Mouse (Mus musculus): ENCODE data around the gene Naaladl2.

Naaladl2 gene

DNA sequence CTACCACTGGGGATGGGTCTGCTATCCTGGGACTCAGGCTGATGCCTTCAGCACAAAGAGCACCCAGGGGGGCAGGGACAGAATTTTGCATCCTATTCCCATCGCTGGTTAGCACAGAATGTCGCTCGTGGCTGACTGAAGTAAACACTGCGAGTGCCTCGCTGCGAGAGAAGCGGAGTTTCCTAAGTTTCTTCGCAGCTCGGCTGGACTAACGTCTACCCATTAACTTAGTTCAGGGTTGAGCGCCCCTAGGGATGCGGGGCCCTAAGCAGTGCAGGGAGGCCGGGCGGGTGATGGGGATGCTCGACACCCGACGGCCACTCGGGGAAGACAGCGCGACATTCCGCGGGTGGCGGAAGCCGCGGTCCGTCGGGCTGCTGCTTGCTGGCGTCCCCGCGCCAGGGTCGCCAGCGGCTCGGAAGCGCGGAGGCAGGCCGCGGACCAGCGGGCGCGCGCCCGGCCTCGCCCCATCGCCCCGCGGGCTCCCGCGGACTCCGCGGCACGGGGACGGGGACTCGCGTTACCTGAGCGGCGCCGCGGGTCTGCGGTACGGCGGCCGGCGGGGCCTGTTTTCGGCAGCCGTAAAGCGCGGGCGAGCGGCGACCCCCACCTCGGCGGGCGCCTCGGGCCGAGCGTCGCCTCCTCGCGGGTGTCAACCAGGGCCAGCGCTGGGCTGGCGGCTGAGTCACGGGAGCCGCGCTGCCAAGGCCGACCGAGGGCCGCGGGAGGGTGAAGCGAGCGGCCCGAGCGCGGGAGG lies at the start of gene Naaladl2:
TSS of gene Naaladl2 (minus strand) at position 707 of the 757 bp plus-strand sequence.
- peak; percentile 52 for DNase-seq (ENCODE audit: low read depth, low spot score)

DNA sequence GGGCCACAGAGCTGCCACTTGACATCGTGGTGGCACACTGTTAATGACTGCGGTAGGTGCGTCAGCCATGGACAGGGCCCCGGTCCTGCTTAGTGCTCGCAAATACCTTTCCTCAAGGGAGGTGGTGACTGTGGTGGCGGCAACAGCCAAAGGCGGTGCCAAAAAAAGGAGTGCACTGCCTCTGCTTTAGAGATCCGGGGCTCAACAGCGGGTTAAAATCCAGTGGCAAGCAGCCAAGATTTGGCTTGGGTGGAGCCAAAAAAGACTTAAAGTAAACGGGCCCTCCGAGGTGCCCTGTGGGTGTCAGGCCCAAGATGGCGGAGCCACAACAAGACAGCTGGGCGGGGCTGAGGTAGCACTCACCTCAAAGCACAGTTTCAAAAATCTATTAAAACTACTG lies 7.7 kb upstream of the Naaladl2 start:
- DNase-seq (ENCODE audit: low read depth, low spot score), result no peak

DNA sequence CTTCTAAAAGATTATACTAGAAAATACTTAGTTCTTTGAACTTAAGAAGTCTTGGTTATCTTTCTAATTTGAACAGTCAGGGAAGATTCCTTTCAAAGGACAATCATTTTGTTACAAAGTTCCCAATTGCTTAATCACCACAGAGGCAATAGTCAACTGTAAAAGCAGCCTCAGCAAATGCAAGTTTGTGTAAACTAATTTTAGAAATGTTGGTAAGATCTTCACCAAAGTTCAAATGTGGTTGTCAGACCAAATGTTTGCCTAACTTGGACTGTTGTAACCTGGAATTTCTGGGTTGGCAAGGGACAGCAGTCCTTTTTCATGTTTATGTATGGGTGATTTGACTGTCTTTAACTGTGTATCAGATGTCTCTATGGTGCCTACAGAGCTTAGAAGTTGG lies 3.2 kb upstream of the Naaladl2 start:
- DNase-seq (ENCODE audit: low read depth, low spot score), result no peak

DNA sequence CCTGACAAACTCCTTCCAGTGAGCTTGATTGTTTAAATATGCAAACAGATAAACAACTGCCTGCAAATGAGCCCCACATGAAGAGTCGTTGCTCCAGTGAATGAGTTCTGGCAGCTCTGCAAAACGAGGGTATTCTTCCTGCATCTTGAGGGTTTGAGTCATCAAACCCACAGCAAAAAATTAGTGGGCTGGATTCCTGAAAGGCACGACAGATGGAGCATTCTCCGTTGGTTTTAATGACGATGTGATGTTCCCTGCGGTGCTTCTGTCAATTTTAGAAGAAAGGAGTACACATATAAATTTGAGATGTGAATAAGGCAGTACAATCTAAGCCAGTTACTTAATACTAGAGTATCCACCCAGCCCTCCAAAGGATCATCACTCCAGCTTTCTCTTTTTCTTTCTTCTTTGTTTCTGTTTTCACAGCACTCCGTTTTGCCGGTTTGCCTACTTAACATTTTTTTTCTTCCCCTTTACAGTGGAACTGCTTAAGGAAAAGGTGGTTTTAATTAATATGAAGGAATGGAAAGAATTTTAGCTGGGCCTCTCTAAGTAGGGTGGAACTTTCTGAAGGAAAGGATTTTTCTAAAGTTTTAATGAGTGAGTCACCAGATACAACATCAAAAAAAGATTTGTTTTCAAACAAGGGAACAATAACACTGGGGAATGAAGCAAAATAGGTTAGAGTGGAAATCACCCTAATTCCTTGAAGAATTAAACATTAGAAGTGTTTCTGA lies 1.1 kb upstream of the Naaladl2 start:
- no peak for DNase-seq (ENCODE audit: low read depth, low spot score)

DNA sequence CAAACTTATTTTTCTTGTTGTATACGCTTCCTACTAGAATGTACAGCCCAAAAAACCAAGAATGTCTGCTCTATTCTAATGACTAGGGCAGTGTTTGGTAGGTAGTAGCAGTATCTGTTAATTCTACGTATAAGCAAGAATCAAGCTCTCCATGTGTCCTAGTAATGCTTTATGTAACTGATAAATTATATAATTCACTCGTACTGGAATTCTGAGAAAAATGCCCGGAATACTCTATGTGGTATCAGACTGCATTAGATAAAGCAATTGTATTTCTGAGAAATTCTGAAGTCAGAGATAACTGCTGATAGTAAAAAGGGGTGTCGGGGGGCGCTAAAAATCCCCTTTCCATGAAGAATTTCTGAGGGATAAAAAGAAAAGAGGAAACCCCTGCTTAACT lies 950 bp downstream of the Naaladl2 start:
- DNase-seq (ENCODE audit: low read depth, low spot score), result no peak

DNA sequence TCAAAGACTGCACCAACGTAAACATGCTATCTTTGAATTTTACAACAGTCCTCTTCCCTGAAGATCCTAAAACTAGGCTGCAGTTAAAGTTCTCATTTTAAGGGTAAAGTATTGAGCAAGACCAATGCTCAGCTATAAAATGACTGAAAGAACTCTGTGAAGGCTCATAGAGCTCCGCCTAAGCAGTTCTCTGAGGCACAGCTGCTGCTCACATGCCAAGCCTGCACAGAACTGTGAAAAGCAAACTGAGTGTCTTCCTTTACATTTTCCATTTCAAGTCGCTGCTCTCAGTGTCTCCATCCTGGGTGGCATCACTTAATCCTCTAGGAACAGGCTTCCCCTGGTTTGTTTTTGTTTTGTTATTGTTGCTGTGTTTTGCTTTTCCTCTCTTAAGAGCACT lies 12.2 kb downstream of the Naaladl2 start:
- no peak for DNase-seq (ENCODE audit: low read depth, low spot score)

DNA sequence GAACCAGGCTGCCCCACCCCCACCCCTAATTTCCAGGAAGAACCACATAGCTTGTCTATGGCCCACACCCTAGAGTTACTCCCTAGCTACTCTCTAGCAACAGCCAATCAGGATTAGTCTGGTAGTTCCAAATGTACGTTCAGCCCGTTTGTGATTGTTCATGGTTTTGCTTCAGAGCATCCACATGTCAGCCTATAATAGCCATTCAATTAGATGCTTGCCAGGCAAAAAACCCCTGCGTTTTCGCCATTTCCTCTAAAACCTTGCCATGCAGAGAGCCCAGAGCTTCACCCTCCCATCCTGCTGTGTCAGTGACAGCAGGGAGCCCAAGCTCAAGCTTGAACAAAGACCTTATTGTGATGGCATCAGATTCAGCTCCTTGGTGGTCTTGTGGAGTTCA lies 16.2 kb downstream of the Naaladl2 start:
- peak; percentile 90 for DNase-seq (ENCODE audit: low read depth, low spot score)

DNA sequence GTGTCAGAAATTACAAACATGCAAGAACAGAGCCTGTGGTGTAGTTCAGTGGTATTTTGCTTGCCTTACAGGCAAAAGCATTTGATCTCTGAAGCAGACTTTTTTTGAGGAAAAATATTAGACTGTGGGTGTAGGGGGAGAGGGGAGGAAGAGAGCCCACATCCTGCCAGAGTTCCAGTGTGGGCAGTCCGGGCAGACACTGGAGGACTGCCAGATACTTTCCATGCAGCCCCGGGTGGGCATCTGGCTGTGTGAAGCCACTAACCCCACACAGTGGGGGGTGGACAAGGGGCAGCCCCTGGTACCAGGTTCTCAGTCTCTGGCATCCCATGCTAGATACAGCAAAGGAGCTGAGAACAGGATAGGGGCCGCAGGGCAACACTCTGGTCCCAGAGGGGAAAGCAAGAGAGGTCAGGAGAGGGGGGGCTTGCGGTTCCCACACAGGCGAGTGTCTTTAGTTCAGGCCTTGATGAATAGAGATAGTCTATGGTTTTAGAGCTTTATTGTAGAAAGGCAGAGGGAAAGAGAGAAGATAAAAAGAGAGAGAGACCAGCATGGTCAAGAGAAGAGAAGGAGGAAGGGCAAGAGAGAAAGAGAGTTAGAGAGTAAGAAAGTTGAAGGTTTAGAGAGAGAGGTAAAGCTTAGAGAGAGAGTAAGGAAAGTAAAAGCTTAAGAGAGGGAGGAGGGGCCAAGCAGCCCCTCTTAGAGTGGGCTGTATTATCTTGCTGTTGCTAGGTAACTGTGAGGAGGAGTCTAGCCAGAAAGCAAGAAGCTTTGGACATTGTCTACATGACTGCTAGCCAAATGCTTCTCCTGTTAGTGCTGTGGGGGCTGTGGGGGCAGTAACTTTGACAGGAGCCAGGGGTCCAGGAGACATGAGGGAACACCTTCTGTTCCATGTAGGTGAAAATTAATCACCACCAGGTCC lies 18.9 kb downstream of the Naaladl2 start:
- peak; percentile 22 for DNase-seq (ENCODE audit: low read depth, low spot score)

DNA sequence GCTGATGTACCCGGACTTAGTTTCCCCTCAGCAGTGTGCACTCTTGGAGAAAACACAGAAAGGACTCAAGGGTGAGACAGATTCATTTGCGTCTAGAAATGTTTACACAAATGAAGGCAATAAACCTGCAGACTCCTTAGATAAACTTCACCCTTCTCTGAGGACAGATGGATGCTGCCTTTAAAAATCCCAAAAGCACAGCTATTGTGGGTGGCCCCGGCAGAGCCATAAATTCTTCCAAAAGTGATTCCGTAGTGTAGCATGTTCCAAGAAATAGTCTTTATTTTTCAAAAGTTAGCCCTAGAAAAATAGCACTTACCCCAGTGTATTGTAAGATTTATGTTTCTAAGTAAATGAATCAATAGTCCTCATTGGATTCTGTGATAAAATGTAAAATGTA lies 31.0 kb downstream of the Naaladl2 start:
- no peak for DNase-seq (ENCODE audit: low read depth, low spot score)

DNA sequence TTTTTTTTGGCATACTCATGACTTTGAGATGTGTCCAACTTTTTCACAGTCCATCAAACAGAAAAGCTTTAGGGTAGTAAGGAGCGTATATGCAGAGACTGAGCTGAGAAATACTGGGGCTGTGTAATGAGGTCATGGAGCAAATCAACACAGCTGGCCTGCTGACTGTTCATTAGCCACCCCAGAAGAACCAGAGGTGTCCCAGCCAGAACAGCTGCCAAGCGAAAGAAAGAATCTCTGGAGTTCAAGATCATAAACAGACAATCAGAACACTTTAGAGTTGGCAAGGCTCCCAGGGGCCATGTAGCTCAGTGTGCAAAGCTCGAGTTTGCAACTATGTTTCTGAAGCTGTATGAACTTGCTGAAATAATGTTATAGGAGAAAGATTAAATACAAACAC lies 35.1 kb downstream of the Naaladl2 start:
- DNase-seq (ENCODE audit: low read depth, low spot score), result no peak

DNA sequence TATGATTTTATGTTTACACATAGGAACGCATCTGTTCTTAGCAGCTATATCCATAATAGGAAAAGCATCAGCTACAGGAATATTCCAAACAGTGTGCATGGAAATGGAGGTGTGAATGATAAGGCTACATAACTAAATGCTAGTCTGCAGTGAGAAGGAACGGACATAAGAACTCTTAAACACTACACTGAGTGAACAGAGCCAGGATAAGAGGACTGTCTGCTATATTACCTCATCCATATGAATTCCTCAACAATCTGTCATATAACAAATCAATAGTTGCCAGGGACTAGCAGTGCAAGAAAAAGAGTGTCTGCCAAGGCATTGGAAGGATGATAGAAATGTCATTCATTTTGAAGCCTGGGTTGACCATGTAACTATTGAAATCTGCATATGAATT lies 51.1 kb downstream of the Naaladl2 start:
- no peak for DNase-seq (ENCODE audit: low read depth, low spot score)

DNA sequence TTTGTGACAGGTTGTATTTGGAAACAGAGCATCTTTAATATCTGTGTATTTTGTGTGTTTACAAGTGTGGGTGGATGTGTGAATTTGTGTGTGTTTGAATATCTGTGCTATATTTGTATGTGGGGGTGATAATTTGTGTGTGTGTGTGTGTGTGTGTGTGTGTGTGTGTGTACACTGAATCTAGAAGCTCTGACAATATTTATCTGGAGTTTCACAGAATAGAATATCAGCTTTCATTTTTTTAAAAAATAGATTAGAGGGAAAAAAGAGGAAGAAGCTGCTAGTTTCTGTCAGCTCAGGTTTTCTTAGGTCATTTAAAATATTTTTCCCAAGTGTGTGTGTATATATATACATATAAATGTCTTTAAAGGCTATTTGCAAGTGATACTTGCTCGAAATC lies 68.3 kb downstream of the Naaladl2 start:
- DNase-seq (ENCODE audit: low read depth, low spot score), result no peak

DNA sequence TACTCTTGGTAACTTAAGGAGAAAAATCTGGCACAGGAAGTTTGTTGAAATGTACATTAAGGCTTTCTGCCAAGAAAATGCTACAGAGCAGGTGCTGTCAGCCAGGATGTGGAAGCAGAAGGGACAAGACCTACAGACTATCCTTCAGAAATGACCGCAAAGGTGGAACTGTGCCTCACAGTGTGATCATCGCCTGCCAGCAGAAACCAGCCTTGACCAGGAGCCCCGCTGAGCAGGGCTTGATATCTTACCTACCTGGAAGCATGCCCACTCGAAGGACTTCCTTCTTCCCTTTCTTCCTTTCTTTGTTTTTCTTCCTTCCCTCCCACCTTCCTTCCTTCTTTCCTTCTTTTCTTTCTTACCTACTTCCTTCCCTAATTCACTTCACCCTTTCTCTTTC lies 69.8 kb downstream of the Naaladl2 start:
- DNase-seq (ENCODE audit: low read depth, low spot score), result no peak

DNA sequence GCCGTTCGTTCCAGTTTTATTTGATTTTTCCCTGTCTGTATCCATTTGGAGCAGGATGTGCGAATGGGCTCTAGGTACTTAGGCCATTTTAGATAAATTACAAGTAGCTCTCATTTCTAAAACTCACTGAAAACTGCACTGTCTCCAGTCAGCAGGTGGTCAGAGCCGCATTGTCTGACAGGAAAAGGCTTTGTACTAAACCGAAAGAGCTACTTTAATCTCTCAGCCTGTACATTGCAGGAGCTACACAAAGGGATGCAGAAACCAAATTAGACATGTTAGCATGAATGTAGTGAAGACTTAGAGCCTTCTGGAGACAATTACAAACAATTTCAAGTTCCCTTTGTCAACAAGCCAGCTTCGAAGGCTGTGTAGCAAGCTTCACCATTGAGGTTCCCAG lies 70.2 kb downstream of the Naaladl2 start:
- peak; percentile 34 for DNase-seq (ENCODE audit: low read depth, low spot score)

DNA sequence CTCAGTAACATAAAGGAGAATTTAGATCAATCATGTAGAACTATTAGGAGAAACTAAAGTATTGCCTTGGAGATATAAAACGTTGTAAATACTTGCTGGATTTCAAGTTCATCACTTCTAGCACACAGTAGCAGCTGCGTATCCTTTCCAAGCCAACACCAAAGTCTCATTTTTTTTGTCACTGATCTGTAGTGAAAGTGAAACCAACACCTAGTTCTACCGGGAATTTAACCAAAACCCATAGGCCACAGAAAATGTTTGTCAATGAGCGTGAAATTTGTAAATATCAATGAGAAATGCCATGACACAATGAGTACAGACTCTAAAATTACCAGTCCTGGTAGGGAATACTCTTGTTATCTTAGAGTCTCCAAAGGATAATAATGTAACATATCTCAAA lies 80.8 kb downstream of the Naaladl2 start:
- DNase-seq (ENCODE audit: low read depth, low spot score), result no peak

DNA sequence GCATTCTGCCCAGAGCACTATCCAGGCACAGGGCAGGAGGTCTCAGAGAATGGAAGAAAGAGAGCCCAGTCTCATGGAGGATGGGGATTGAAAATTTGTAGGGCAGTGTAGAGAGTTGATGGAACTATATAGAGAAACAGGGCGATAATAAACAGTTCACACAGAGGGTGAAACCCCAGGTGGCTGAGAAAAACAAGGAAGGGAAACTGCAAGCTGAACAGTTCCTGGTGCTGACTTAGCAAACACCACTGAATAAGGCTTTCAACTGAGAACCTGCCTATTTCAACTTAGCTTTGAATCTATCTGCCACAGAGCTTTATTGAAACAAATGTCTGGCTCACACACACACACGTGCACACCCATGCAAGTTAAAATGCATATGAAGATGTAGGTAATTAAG lies 91.1 kb downstream of the Naaladl2 start:
- no peak for DNase-seq (ENCODE audit: low read depth, low spot score)

DNA sequence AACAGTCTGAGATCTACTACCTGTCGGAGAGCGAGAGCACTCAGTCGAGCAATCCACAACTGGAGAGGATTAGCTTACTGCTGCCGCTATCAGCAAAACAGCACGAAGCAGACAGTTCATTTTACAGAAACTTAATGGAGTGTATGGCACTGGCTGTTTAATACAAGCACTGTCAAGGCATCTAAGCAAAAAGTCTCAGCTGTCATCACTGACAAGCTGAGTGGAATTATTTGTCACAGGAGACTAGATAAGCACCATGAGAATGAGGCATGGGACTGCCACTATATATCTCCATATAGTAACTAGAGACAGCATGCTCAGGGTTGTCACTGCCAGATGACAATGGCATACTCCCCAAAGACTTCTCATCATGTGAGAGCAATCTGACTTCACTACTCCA lies 124.1 kb downstream of the Naaladl2 start:
- DNase-seq (ENCODE audit: low read depth, low spot score), result no peak

DNA sequence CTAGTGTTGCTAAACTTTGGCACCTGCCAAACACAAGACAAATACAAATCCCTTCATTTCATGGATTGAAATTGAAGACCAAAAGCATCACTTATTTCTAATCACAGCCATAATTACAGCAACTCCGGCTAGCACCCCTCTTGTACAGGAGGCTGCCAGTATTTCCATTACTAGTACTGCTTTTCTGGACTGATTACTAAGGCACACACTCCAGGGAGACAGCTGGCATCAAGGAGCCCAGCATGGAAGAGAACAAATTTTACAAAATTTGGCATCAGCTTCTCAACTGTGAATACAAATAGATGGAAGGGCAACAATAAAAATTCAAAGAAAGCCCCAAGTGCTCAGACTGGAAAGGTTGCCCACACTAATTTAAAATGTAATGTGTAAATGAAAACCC lies 133.3 kb downstream of the Naaladl2 start:
- DNase-seq (ENCODE audit: low read depth, low spot score), result no peak

DNA sequence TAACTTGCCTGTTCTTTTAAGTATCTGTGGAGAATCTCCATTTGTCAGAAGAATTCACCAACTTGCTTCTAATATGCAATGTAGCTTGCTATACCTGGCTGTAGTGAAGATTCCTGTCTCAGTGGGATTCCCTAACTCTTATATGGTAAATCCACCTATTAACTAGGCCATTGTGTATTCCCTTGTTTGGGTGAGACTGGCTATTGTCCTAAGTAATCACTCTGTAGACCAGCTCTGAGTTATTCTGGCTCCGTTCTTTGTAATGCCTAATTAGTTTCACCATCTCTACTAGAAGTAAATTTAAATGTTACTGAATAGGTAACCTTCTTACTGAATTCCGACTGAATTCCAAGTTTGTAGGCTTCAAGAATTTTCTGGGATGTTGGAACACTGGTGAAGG lies 137.3 kb downstream of the Naaladl2 start:
- peak; percentile 90 for DNase-seq (ENCODE audit: low read depth, low spot score)

DNA sequence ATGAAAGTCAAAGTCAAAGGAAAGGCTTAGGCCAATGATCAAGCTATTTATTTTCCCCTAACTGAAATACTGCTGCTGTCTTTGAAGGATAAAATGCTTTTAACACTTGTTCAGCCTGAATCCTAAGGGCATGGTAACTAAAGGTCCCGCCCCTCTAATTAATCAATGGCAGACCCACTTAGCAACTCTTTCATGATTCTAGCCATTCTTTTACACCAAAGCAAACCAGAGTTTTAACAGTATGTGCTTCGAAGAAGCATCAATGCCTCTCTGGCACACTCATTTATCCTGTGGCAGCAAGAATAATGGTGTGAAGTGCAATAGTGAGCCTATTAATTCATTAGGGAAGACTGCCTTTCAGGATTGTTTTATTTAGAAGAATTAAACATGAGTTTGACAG lies 151.5 kb downstream of the Naaladl2 start:
- DNase-seq (ENCODE audit: low read depth, low spot score), result no peak

DNA sequence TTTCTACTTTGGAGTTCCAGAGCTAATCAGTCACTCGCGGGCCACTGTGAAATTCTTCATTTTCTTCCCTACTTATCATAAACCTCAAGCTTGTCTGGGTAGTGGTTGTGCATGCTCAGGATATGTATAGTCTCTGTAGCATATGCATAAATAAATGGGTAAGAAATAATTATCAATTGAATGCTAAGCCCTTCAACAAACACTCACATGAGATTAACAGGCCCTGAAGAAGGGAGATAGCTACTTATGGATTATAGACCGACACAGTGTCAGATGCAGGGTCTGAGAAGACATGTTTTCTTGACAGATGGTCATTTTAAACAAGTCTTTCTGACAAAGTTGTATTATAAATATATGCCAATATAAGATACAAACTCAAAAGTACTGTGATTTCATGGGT lies 152.0 kb downstream of the Naaladl2 start:
- no peak for DNase-seq (ENCODE audit: low read depth, low spot score)

DNA sequence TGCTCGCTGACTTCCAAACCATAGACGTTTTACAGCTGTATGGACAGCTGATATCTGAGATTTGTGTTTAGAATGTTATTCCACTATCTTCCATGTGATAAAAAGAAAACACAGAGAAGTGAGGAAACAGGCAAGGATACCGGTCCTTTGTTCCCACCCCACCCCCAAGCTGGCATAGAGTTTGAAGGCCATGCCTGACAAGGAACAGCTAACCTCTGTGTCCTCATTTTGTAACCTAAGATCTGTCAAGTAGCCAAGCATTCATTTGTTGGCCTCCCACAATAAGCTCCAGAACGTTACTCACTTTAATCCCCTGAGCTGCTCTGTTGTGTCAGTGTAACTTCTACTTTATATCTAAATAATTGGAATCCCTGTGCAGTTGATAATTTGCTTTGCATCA lies 161.9 kb downstream of the Naaladl2 start:
- DNase-seq (ENCODE audit: low read depth, low spot score), result no peak

Data from ES-CJ7 (cell line).